Mouse (Mus musculus) bone marrow macrophage, adult 2 months (primary cell): Measurements from ENCODE around the gene Golm1.

Experiments
- CTCF ChIP-seq: IDR thresholded peaks from 2 replicates; pipeline ENCODE4 v1.5.1; 2012; ENCODE audit warnings: low read depth, mild to moderate bottlenecking, low read length, moderate library complexity
- POLR2A ChIP-seq: IDR thresholded peaks from 2 replicates; pipeline ENCODE4 v1.6.1; 2012; ENCODE audit warnings: mild to moderate bottlenecking, low read depth, low read length, borderline replicate concordance

DNA sequence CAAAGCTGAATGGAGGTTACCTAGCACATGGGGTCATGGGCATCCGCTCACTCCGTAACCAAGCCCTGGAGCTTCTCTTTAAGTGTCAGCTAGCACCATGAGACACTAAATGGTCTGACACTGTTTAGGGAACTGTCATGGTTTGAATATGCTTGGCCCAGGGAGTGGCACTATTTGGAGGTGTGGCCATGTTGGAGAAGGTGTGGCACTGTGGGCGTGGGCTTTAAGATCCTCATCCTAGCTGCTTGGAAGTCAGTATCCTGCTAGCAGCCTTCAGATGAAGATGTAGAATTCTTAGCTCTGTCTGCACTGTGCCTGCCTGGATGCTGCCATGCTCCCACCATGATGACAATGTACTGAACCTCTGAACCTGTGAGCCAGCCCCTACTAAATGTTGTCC, 15.2 kb downstream of the Golm1 start:
- TF ChIP-seq CTCF (no peak), POLR2A (no peak)
